Mouse (Mus musculus): ENCODE measurements around the gene Lrfn5. TPM values are rescaled to one million over a fixed set of nuclear protein-coding genes. Genes with fewer than 3 reads are reported as not detected.
A peak's percentile ranks its signal among the peaks of the same experiment; 100 is the strongest.

Gene Lrfn5
- total RNA-seq (2021), result 100 to 1,000 TPM; 114 to 120 TPM

DNA sequence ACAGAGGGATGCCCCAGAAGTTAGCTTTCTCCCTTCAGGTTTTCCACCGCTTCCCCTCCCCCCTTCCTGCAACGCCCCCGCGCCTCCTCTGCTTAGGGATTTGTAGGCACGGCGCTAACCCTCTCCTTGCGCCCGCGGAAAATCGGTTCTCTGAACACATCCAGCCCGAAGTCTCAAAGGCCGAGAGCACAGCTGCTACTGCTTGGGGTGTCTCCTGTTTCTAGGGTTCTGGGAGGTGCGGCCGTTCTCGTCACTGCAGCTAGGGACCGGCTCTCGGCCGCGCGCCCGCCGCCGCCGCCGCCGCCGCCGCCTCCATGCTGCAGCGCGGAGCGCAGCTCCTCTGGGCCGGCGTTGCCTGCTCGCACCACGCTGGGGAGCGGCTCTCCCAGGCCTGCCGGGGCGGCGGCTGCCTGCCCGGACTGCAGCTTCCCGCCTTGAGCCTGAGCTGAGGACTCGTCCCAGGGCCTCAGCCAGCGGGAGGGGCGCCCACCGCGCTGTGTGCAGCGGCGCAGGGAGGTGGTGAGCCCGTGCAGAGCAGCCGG, at the start of gene Lrfn5:
Gene Lrfn5 (plus strand): TSS at position 322 of the 542 bp plus-strand sequence.
- DNase-seq (ENCODE audit: low spot score in 2 of 2), result peak; percentile 80 to 86
- intact Hi-C loops (cut with DNase I), result loop anchor here (10.0 kb wide), 1 partner anchor 202 kb away; no protein-coding TSS in a partner anchor

DNA sequence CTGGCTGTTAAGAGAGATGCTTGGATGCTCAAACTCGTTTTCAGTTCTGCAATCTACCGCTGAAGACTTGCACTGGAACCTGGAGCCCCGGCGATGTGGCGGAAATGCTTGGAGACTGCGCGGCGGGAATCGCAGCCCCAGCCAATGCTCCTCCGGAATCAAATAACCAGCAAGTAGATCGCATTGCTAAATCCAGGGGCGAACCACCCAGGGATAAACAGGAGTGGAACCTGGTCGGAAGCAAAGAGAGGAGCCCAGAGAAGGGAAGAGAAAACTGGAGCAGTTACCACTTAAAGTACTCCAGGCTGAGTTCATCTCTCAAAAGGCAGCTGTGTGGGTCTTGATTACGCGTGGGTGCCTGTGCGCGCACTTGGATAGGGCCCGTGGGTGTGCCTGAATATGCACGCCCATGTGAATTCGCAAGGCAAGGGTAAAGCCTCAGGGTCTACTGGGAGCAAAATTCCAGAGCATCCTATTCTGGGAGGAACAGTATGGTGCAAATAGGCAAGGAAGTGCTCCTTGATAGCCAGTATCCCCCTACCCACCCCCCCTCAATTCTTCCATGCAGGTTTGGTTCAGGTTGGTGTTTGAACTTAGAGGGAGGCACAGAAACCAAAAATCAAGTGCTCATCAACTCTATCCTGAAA, 1.3 kb upstream of the Lrfn5 start:
- intact Hi-C loops (cut with DNase I), result loop anchor here (10.0 kb wide), 1 partner anchor 203 kb away; no protein-coding TSS in a partner anchor
- peak; percentile 49 to 58 for DNase-seq (ENCODE audit: low spot score in 2 of 2)

DNA sequence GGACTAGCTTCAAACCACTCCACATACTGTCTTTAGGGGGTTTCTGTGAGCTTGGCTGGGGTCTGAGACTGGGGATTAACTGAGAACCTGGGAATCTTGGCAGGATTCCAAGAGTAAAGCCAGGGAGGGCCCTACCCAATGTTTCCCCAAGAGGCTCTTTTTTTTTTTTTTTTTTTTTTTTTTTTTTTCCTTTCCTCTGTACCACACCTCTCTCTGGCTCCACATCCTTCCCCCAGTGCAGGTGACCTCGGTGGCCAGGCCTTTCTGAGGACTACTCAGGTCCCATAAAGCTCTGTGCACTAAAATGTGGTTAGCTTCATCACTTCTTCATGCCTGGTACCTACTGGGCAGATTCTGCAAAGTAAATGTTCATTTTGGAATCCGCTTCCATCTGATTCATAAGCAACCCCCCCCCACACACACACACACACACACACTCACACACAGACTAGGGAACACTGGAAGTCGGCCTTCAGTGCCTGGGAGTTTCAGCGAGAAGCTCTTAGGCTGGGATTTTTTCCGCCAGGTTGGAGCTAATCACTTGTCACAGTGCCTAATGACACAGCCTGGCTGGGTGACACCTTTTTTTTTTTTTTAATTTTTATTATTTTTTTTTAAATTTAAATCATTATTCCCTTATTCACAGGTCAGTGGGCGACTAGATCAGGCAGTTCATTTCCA, 662 bp upstream of the Lrfn5 start:
- intact Hi-C loops (cut with DNase I), result loop anchor here (10.0 kb wide), 1 partner anchor 203 kb away; no protein-coding TSS in a partner anchor
- peak; percentile 23 to 24 for DNase-seq (ENCODE audit: low spot score in 2 of 2)

DNA sequence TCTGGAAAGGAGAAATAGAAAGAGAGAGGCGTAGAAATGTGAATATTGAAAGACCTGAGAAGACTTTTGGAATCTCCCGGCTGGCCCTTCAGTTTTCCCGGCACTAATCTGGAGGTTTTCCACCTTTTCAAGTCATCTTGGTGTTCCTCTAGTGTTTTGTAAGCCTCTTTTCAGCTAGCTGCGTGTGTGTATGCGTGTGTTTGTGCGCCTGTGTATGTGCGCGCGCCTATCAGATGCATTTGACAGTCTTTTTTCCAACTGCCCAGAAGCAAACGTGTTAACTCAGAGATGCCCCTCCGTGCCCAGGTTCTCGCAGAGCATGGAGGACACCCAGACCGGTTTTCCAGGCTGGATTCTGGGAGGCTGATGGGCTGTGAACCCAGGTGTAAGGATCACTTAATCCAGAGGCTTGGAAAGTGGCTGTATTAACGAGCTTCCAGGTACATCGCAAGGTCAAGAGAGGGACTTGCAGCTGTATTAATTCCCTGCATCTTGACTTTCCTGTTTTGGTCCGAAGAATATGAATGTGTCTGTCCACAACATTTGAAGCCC, 757 bp downstream of the Lrfn5 start:
- intact Hi-C loops (cut with DNase I), result loop anchor here (10.0 kb wide), 1 partner anchor 201 kb away; no protein-coding TSS in a partner anchor
- peak; percentile 47 to 54 for DNase-seq (ENCODE audit: low spot score in 2 of 2)

DNA sequence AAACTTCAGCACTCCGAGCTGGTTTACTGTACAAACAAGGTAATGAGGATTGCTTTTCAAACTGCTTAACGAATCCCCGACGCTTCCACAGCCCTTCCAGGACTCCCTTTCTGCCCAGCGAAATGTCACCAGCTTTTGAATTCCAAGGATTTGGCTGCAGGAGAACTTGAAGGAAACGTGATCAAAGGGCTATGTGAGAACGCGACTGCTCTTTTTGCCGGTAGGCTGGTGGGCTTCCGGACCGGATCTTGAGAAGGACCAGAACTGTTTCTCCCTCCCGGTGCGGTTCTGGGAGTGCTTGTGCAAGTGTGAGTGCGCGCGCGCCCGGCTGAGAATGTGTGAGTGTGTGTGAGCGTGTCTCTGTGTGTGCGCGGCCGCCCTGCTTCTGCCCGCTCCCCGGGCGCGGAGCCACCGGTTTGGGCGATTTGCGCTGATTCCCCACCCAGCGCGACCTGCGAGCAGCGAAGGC, 1.3 kb downstream of the Lrfn5 start:
- peak; percentile 63 to 65 for DNase-seq (ENCODE audit: low spot score in 2 of 2)
- intact Hi-C loops (cut with DNase I), result loop anchor here (10.0 kb wide), 1 partner anchor 201 kb away; no protein-coding TSS in a partner anchor

DNA sequence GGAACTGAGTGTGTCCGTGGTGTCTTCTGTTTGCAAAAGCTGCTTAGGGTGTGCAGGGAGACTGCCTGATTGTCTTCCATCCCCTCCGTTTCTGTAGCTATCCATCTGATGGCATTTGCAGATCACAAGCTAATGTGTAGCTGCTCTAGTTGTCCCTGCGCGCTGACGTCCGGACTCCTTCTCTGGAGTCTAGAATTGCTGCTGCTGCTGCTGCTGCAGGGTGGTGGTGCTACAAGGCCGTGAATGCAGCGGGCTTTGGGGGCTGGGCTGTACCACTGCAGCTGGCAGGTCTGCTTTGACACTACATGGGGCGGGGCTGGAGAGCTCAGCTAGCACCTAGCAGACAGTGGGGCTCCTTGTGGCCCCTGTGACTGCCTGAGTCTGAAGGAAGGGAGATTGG, 3.2 kb downstream of the Lrfn5 start:
- intact Hi-C loops (cut with DNase I), result loop anchor here (10.0 kb wide), 1 partner anchor 199 kb away; no protein-coding TSS in a partner anchor
- DNase-seq (ENCODE audit: low spot score in 2 of 2), result peak; percentile 78 to 84

DNA sequence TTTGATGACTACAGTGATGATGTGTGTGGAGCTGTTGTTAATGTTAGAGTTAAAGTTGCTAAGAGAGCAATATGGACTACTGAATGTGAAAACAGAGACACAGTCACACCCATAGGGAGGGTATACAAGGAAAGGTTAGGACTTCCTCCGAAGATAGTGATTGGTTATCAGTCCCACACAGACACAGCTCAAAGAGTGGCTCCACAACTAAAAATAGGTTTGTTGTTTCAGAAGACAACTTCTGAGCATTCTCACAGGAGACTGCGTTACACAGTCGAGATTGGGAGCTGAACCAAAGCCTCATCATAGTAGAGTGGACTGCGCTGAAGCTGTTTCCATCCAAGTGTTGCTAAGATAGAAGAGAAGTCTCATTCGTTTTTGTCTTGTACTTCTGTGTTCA, 57.0 kb downstream of the Lrfn5 start:
- intact Hi-C loops (cut with DNase I), result no loop called here

DNA sequence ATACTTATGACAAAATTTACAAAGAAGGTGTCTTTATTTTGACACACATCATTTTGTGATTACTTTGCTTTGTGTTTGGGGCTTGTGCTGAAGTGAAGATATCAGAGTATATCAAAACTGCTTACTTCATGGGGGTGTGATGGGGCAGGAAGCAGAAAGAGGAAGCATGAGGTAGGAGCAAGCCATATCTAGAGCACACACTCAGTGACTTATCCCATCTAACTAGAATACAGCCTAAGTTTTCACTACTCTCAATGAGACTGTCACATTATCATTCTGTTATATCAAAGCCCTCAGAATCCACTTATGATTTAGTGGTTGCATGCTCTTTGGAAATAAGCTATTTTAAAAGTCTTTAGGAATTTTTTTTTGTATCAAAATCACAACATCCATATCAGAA, 77.4 kb downstream of the Lrfn5 start:
- intact Hi-C loops (cut with DNase I), result no loop called here
- no peak for DNase-seq (ENCODE audit: low spot score in 2 of 2)

More for the DNA sequence above, 57.0 kb downstream of the Lrfn5 start:
- no peak for DNase-seq (ENCODE audit: low spot score in 2 of 2)

DNA sequence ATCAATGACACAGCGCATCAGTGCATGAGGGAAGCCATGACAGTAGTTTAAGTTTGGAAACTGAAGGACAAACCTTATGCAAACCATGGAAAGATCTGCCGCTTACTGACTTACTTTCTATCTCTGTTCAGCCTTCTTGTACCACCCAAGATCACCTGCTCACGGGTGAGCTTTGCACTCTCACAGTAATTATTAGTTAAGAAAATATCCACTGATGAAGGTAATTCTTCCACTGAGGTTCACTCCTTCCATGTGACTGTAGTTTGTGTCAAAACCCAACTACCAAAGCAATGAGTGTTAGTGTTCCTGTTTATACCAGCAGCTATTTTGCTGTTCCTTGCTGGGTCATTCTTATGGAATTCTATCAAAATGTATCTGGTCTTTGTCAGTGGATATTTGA, 84.9 kb downstream of the Lrfn5 start:
- intact Hi-C loops (cut with DNase I), result no loop called here

DNA sequence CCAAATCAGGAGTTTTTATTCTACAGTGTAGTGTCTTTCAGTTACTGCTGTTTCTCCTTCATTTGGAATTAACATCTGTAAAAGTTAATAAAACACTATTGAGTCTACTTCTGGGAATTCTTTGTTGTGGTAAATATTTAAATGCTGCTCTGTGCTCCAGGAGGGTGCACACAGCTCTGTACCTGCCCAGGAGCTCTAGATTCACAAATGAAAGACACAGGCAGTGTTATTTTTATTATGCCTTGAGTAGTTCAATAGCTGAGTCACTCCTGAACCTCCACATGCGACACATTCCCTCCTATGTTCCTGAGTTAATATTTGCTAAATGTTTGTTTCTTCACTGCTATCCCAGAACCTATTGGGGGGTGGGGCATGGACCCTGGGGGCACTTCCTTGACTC, 87.1 kb downstream of the Lrfn5 start:
- intact Hi-C loops (cut with DNase I), result no loop called here

More for the DNA sequence above, 84.9 kb downstream of the Lrfn5 start:
- no peak for DNase-seq (ENCODE audit: low spot score in 2 of 2)

DNA sequence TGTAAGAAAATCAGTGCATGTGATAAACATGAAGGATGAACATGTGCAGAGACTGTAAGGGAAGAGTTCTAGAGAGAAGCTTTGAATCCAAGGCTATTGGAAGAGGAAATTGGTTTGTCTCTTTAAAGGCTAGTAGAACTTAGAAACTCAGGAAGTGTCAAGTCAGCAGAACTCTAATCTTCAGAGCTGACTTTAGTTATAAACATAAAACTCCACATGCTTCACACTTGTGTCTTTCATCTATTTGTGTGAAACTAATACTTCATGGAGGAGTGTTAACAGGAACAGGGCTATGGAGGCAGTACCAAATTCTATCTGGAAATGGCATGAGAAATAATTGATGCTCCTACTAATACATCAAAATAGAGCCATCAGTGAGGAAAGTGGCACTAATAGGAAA, 101.6 kb downstream of the Lrfn5 start:
- intact Hi-C loops (cut with DNase I), result no loop called here
- no peak for DNase-seq (ENCODE audit: low spot score in 2 of 2)

More for the DNA sequence above, 87.1 kb downstream of the Lrfn5 start:
- no peak for DNase-seq (ENCODE audit: low spot score in 2 of 2)

DNA sequence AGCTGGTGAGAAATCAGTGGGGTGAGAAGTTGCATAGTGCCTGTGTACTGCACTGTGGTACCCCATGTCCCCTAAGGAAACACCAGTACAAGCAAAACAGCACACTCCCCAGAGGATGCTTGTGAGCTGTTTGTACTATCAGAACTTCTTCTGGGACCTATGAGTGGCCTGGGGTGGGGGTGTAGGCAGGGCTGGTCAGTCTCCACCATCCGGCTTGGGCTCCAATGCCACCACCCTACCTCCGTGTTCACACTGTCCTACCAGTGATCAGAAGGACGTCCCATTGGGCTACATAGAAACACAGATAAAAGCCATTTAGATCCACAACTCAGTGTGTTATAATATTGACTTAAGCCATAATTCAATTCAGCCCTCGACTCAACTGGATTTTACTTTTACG, 131.4 kb downstream of the Lrfn5 start:
- no peak for DNase-seq (ENCODE audit: low spot score in 2 of 2)
- intact Hi-C loops (cut with DNase I), result no loop called here

DNA sequence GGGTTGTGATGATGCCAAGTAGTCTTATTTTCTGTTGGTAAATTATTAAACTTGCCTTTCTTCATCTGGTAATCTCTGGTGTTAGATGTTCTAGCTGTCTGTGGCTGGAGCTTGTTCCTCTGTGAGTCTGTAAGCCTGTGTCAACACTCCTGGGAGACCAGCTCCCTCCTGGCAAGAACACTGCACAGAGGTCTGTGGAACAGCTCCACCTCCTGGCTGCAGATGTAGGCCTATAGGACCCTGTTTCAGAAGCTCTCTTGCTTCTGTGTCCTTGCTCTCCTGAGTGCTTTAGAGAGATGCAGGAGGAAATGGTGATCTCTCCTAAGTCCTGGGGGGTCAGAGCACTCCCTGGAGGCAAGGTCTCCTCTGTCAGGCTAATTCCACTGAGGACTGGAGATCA, 200.2 kb downstream of the Lrfn5 start:
- DNase-seq (ENCODE audit: low spot score in 2 of 2), result no peak
- intact Hi-C loops (cut with DNase I), result loop anchor here (10.0 kb wide), 1 partner anchor 198 kb away; the partner anchor contains the start of gene Lrfn5

DNA sequence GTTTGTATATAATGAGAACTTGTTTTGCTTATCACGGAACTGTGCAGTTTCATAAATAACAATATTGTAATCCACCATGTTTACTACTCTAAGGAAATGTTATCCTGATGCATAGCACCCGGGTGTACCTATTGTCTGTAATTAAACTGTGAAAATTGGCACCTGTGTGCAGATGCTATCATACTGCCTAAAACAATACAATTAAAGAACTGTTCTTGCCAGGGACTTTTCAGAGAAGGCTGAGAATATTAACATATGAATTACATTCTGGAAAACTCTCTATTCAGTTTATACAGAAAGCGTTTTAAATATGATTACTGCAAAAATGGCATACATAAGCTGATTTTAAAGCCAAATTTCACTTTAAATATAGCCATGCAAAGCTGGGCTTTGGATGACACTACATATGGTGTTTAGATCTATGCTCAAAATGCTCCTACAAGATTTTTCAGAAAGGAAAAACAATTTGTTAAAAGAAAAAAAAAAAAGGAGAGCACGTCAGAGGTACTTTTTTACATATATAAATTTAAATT, 284.2 kb downstream of the Lrfn5 start:
- no peak for DNase-seq (ENCODE audit: low spot score in 2 of 2)
- intact Hi-C loops (cut with DNase I), result no loop called here

DNA sequence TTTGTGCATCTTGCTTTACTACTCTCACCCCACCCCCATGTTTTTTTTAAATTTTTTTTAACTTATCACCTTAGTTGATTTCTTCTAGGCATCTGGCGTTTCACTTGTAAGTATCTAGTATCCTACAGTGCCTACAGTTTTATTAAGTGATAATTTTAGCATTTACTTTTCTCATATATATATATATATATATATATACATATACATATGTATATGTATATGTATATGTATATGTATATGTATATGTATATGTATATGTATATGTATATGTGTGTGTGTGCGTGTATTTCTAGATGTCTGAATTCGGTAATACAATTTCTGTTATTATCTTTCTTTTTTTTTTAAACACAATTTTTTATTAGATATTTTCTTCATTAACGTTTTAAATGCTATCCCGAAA, 300.7 kb downstream of the Lrfn5 start:
- no peak for DNase-seq (ENCODE audit: low spot score in 2 of 2)

DNA sequence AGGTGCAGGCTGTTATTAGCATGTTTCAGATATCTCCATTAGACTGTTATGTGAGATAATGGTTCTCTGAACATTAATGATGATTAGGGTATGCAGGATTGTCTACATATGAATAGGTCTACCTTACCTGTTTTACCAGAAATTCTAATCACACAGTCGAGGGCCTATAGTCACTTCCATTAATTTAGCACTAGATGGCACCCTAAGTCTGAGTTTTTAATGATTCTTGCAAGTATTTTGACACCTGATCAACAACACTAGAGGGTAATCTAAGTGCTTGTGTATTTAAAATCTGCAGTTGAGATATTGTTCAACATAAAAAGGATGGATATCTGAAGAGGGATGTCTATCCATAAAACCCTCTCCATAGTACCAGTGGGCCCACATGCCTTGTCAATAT, 303.4 kb downstream of the Lrfn5 start:
- intact Hi-C loops (cut with DNase I), result no loop called here

More for the DNA sequence above, 300.7 kb downstream of the Lrfn5 start:
- intact Hi-C loops (cut with DNase I), result no loop called here

DNA sequence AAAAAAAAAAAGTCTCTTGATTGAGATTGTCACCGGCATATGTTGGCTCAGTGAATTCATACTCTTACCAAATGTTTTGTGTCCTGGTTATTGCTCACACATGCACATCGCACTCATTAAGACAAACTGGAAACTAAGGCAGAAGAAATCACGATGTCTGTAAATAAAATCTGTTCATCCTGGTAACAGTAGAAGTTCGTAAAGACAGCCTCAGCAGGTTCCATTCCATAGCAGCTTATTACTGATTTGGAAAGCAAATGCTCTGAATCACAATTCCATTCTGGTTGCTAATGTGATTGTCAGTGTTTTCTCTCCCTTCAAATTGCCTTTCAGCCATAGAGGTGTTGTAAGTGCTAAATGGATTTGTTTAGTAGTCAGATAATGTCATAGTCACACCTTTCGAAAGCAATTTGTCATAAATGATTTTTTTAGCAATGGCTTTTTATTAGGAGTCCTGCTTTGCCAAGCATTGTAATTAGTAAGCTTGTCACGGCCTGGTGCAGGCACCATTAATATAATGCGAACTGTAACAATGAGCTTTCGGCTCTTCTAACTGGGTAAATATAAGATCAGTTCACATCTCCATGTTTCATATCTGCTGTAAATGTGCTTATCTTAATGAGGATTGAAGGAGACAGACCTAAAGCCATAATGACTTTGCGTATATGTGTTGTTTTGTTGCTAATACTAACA, 319.8 kb downstream of the Lrfn5 start:
- intact Hi-C loops (cut with DNase I), result no loop called here
- DNase-seq (ENCODE audit: low spot score in 2 of 2), result no peak

More for the DNA sequence above, 303.4 kb downstream of the Lrfn5 start:
- DNase-seq (ENCODE audit: low spot score in 2 of 2), result no peak

DNA sequence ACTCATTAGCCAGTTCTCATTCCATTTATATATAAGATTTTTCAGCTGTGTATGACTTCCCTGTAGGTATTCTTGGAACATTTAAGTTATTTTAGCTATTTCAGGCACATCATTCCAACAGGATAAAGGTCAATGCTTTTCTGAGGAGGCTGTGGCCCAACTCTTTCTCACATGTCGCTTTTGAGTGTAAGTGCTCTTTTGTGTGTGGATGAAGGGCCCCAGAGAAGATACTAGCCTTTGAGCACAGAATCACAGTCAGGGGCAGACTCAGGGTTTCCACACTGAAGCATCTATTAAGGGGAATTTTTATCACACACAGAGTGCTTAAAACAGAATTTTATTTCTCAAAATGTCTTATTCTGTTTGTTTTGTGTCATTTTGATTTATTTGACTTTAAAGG, 331.2 kb downstream of the Lrfn5 start:
- intact Hi-C loops (cut with DNase I), result no loop called here
- no peak for DNase-seq (ENCODE audit: low spot score in 2 of 2)
